Mouse (Mus musculus) forebrain, embryonic 14.5 days (tissue): ENCODE measurements around the gene Ccdc57. TPM values are rescaled to one million over a fixed set of nuclear protein-coding genes. Genes with fewer than 3 reads are reported as not detected.
"Not testable (repeated sequence)": the region's sequence is repeated elsewhere in the genome, so short reads cannot be mapped to it uniquely, and the experiment has no call there.

Experiments used
- ATAC-seq: fragments of 200-750 bp; cut with Nextera tagmentation; 2 replicates; pipeline ENCODE4 v1.8.0; 2017; ENCODE audit warnings: mild to moderate bottlenecking, moderate library complexity
- DNase-seq: peaks from one replicate; pipeline ENCODE4 v3.0.0-alpha.2; 2015; ENCODE audit warnings: low spot score
- H3K27ac ChIP-seq: fragments of 300-500 bp; sonication (generic); 2 replicates; pipeline ENCODE4 v1.5.1; 2014; ENCODE audit warnings: low read depth, mild to moderate bottlenecking, control low read depth, low read length, moderate library complexity
- H3K27me3 ChIP-seq: fragments of 300-500 bp; sonication (generic); replicated peaks from 2 replicates; pipeline ENCODE4 v1.6.1; 2014; ENCODE audit warnings: low read length, control low read depth, mixed read lengths; ENCODE audit not compliant: control insufficient read depth, insufficient read depth
- H3K36me3 ChIP-seq: fragments of 300-500 bp; sonication (generic); 2 replicates; pipeline ENCODE4 v1.6.1; 2014; ENCODE audit warnings: low read length, control low read depth; ENCODE audit not compliant: control insufficient read depth, insufficient read depth
- H3K4me1 ChIP-seq: fragments of 300-500 bp; sonication (generic); 2 replicates; pipeline ENCODE4 v1.6.1; 2014; ENCODE audit warnings: antibody characterized with exemption, low read length, control low read depth; ENCODE audit not compliant: control insufficient read depth, insufficient read depth
- H3K4me2 ChIP-seq: fragments of 300-500 bp; sonication (generic); 2 replicates; pipeline ENCODE4 v1.6.1; 2014; ENCODE audit warnings: mild to moderate bottlenecking, control low read depth, low read length
- H3K4me3 ChIP-seq: fragments of 300-500 bp; sonication (generic); 2 replicates; pipeline ENCODE4 v1.5.1; 2014; ENCODE audit warnings: low read depth, low read length, control low read depth
- H3K9ac ChIP-seq: fragments of 300-500 bp; sonication (generic); 2 replicates; pipeline ENCODE4 v1.6.1; 2014; ENCODE audit warnings: mild to moderate bottlenecking, low read length, control low read depth, moderate library complexity
- H3K9me3 ChIP-seq: fragments of 300-500 bp; sonication (generic); replicated peaks from 2 replicates; pipeline ENCODE4 v1.6.1; 2016; ENCODE audit warnings: low read length, control low read depth, mixed read lengths; ENCODE audit not compliant: control insufficient read depth
- WGBS: fragments of 180-500 bp; shearing (Covaris S2); extraction: QIAGEN DNeasy Blood & Tissue Kit; methylation state at CpG from one replicate; pipeline ENCODE4 v1.1.7; 2014; 5-methylcytosine and 5-hydroxymethylcytosine counted together
- polyA plus RNA-seq: library from polyadenylated mRNA; unstranded; fragments of >200 nt; fragmentation: Nextera tagmentation; extraction: Ambion mirVana; gene quantifications from 2 replicates; pipeline ENCODE4 v1.2.1, GENCODE M21; 2014

Gene Ccdc57
- polyA plus RNA-seq, 1 experiment from 2014 or later: 5.0 TPM

GRCm38 (mm10) chr11:120832962-120833361, 99.7 kb downstream of the Ccdc57 start:
- 90% methylated on average over 5 of the region's 5 CpGs for WGBS
- not testable (repeated sequence) for H3K4me2 ChIP-seq, H3K36me3 ChIP-seq, H3K4me3 ChIP-seq, ATAC-seq, H3K9me3 ChIP-seq, DNase-seq, H3K9ac ChIP-seq, H3K27me3 ChIP-seq
- Histone ChIP-seq H3K4me1 (peaks cover 12% of the 10 kb centered on the region), H3K27ac (peak overlapping the region; percentile 52; the same call in 1 of the 2 replicates)

GRCm38 (mm10) chr11:120831659-120832440, 100.8 kb downstream of the Ccdc57 start:
- DNase-seq: no peak
- H3K9ac ChIP-seq: no peak overlapping the region
- H3K27ac ChIP-seq: no peak overlapping the region
- ATAC-seq: no peak
- no peak overlapping the region for H3K4me3 ChIP-seq
- no peaks in the 10 kb centered on the region for H3K36me3 ChIP-seq
- 55% methylated on average over 3 of the region's 3 CpGs for WGBS
- H3K27me3 ChIP-seq: no peaks in the 10 kb centered on the region
- H3K4me1 ChIP-seq: peaks cover 12% of the 10 kb centered on the region
- no peak overlapping the region for H3K4me2 ChIP-seq
- H3K9me3 ChIP-seq: no peaks in the 10 kb centered on the region

- peaks cover 14% of the 10 kb centered on the region for H3K4me1 ChIP-seq
- DNase-seq (no peak), ATAC-seq (no peak)
- WGBS: 92% methylated on average over 12 of the region's 12 CpGs
- no peaks in the 10 kb centered on the region for H3K9me3 ChIP-seq
- H3K36me3 ChIP-seq: 0 out of 2 replicates have a peak, but pooled peaks cover 2% of the 10 kb centered on the region
- H3K4me2 ChIP-seq: no peak overlapping the region
- no peak overlapping the region for H3K4me3 ChIP-seq
- no peak overlapping the region for H3K9ac ChIP-seq
- H3K27me3 ChIP-seq: no peaks in the 10 kb centered on the region
- H3K27ac ChIP-seq: no peak overlapping the region
Observed at GRCm38 (mm10) chr11:120830686-120831085, 102.0 kb downstream of the Ccdc57 start.

GRCm38 (mm10) chr11:120829757-120830532, 102.7 kb downstream of the Ccdc57 start:
- WGBS: 86% methylated on average over 10 of the region's 10 CpGs
- 0 out of 2 replicates have a peak, but pooled peaks cover 2% of the 10 kb centered on the region for H3K36me3 ChIP-seq
- H3K4me2 ChIP-seq: no peak overlapping the region
- ATAC-seq (no peak), DNase-seq (no peak)
- H3K27me3 ChIP-seq: no peaks in the 10 kb centered on the region
- H3K9me3 ChIP-seq: no peaks in the 10 kb centered on the region
- H3K4me3 ChIP-seq: no peak overlapping the region
- peaks cover 20% of the 10 kb centered on the region for H3K4me1 ChIP-seq
- H3K9ac ChIP-seq: no peak overlapping the region
- H3K27ac ChIP-seq: no peak overlapping the region

GRCm38 (mm10) chr11:120828416-120828815, 104.3 kb downstream of the Ccdc57 start:
- Histone ChIP-seq H3K27ac (no peak overlapping the region), H3K9ac (no peak overlapping the region), H3K4me1 (peaks cover 10% of the 10 kb centered on the region), H3K4me3 (no peak overlapping the region), H3K27me3 (no peaks in the 10 kb centered on the region), H3K36me3 (0 out of 2 replicates have a peak, but pooled peaks cover 2% of the 10 kb centered on the region), H3K9me3 (no peaks in the 10 kb centered on the region), H3K4me2 (no peak overlapping the region)
- WGBS: 69% methylated on average over 4 of the region's 4 CpGs
- no peak for ATAC-seq
- no peak for DNase-seq

GRCm38 (mm10) chr11:120826016-120826953, 106.4 kb downstream of the Ccdc57 start:
- ATAC-seq (no peak), DNase-seq (no peak)
- H3K9me3 ChIP-seq: no peaks in the 10 kb centered on the region
- H3K4me2 ChIP-seq: no peak overlapping the region
- 89% methylated on average over 8 of the region's 8 CpGs for WGBS
- no peaks in the 10 kb centered on the region for H3K27me3 ChIP-seq
- H3K4me3 ChIP-seq: no peak overlapping the region
- H3K27ac ChIP-seq: peak overlapping the region; percentile 99; the same call in 1 of the 2 replicates
- H3K9ac ChIP-seq: no peak overlapping the region
- peaks cover 25% of the 10 kb centered on the region for H3K4me1 ChIP-seq
- peaks cover 15% of the 10 kb centered on the region; the same call in 1 of the 2 replicates for H3K36me3 ChIP-seq

GRCm38 (mm10) chr11:120825289-120825863, 107.3 kb downstream of the Ccdc57 start:
- Histone ChIP-seq H3K4me3 (peak overlapping the region; percentile 86), H3K27me3 (no peaks in the 10 kb centered on the region), H3K27ac (peak overlapping the region; percentile 99), H3K36me3 (peaks cover 24% of the 10 kb centered on the region), H3K9ac (peak overlapping the region; percentile 93), H3K4me1 (peaks cover 27% of the 10 kb centered on the region), H3K4me2 (peak overlapping the region; percentile 95), H3K9me3 (no peaks in the 10 kb centered on the region)
- ATAC-seq (no peak), DNase-seq (no peak)
- 51% methylated on average over 4 of the region's 4 CpGs for WGBS

- DNase-seq (no peak), ATAC-seq (peak; percentile 69; the same call in 1 of the 2 replicates)
- peak overlapping the region; percentile 86 for H3K4me3 ChIP-seq
- peaks cover 29% of the 10 kb centered on the region for H3K36me3 ChIP-seq
- H3K27me3 ChIP-seq: no peaks in the 10 kb centered on the region
- H3K4me1 ChIP-seq: peaks cover 27% of the 10 kb centered on the region
- H3K4me2 ChIP-seq: peak overlapping the region; percentile 95
- 0% methylated on average over 19 of the region's 21 CpGs for WGBS
- peak overlapping the region; percentile 99 for H3K27ac ChIP-seq
- no peaks in the 10 kb centered on the region for H3K9me3 ChIP-seq
- H3K9ac ChIP-seq: peak overlapping the region; percentile 93
Observed at GRCm38 (mm10) chr11:120824787-120825288, 107.8 kb downstream of the Ccdc57 start.
